Mouse (Mus musculus) hindbrain, embryonic 16.5 days (tissue): ENCODE measurements around the gene Lgi4. TPM values are rescaled to one million over a fixed set of nuclear protein-coding genes. Genes with fewer than 3 reads are reported as not detected.
A peak's percentile ranks its signal among the peaks of the same experiment; 100 is the strongest.

Source experiments
- ATAC-seq: fragments of 200-750 bp; cut with Nextera tagmentation; 2 replicates; pipeline ENCODE4 v1.8.0; 2017; ENCODE audit warnings: moderate TSS enrichment, moderate library complexity
- H3K27ac ChIP-seq: fragments of 300-500 bp; sonication (generic); 2 replicates; pipeline ENCODE4 v1.5.1; 2014; ENCODE audit warnings: low read depth, mild to moderate bottlenecking, control low read depth, low read length, moderate library complexity
- H3K27me3 ChIP-seq: fragments of 300-500 bp; sonication (generic); replicated peaks from 2 replicates; pipeline ENCODE4 v1.6.1; 2014; ENCODE audit warnings: low read length; ENCODE audit not compliant: control insufficient read depth, insufficient read depth
- H3K36me3 ChIP-seq: fragments of 300-500 bp; sonication (generic); 2 replicates; pipeline ENCODE4 v1.6.1; 2014; ENCODE audit warnings: mild to moderate bottlenecking, low read length, moderate library complexity, mixed read lengths; ENCODE audit not compliant: control insufficient read depth, insufficient read depth
- H3K4me1 ChIP-seq: fragments of 300-500 bp; sonication (generic); 2 replicates; pipeline ENCODE4 v1.6.1; 2014; ENCODE audit warnings: low read depth, low read length; ENCODE audit not compliant: control insufficient read depth, insufficient read depth
- H3K4me2 ChIP-seq: fragments of 300-500 bp; sonication (generic); 2 replicates; pipeline ENCODE4 v1.6.1; 2014; ENCODE audit warnings: mild to moderate bottlenecking, low read length, control low read depth, moderate library complexity
- H3K4me3 ChIP-seq: fragments of 300-500 bp; sonication (generic); 2 replicates; pipeline ENCODE4 v1.5.1; 2014; ENCODE audit warnings: mild to moderate bottlenecking, low read length, control low read depth, moderate library complexity
- H3K9ac ChIP-seq: fragments of 300-500 bp; sonication (generic); 2 replicates; pipeline ENCODE4 v1.6.1; 2014; ENCODE audit warnings: low read depth, mild to moderate bottlenecking, control low read depth, low read length, moderate library complexity
- H3K9me3 ChIP-seq: fragments of 300-500 bp; sonication (generic); 2 replicates; pipeline ENCODE4 v1.6.1; 2014; ENCODE audit warnings: mild to moderate bottlenecking, low read length, moderate library complexity; ENCODE audit not compliant: control insufficient read depth
- WGBS: fragments of 180-500 bp; shearing (Covaris S2); extraction: QIAGEN DNeasy Blood & Tissue Kit; methylation state at CpG from one replicate; pipeline ENCODE4 v1.1.7; 2014; 5-methylcytosine and 5-hydroxymethylcytosine counted together
- polyA plus RNA-seq: library from polyadenylated mRNA; unstranded; fragments of >200 nt; fragmentation: Nextera tagmentation; extraction: Ambion mirVana; gene quantifications from 2 replicates; pipeline ENCODE4 v1.2.1, GENCODE M21; 2015

The Lgi4 gene
- polyA plus RNA-seq, 1 experiment from 2014 or later, result 0.65 TPM

DNA sequence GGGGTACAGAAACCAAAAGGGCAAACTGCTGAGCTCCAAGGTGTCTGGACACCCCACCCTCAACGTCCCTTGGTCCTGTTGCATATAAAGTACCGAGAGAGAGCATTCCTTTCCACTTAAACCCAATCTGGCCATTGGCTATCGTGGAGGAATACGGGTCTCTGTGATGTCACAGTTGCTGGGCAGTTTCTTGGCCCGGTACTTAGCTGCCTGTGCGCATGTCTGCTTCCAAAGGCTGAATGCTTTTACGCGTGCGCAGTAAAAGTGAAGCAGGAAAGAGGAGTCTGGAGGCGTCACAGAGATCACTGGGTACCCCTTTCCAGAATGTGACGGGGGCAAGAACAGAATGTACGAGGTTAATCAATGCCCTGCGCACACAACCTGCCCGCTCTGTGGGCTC is 10.3 kb downstream of the Lgi4 start:
- Histone ChIP-seq H3K36me3 (no peaks in the 10 kb centered on the region), H3K9ac (no peak overlapping the region), H3K27ac (no peak overlapping the region), H3K4me2 (no peak overlapping the region), H3K9me3 (no peaks in the 10 kb centered on the region), H3K4me3 (no peak overlapping the region), H3K27me3 (no peaks in the 10 kb centered on the region), H3K4me1 (peaks cover 4% of the 10 kb centered on the region; the same call in 1 of the 2 replicates)
- 87% methylated on average over 14 of the region's 14 CpGs for WGBS
- ATAC-seq, result no peak

DNA sequence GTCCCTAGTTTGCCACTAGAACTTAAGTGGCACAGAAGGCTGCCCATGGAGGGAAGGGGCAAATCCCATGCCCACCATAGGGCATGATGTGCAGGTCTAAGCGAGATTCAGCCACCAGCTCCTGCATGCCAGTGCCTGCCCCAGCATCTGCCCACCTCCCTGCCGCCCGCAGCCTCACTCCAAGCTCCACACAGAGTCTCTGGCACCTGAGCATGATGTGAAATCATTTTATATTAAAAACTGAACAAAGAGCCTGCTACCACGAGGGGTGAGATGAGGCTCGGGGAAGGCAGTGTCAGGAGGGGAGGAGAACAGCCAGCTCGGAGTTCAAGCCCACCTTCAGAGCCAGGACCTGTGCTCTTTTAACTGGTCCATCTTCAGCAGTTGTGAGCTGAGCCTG is 11.2 kb downstream of the Lgi4 start:
- 82% methylated on average over 6 of the region's 6 CpGs for WGBS
- Histone ChIP-seq H3K27me3 (no peaks in the 10 kb centered on the region), H3K27ac (no peak overlapping the region), H3K36me3 (no peaks in the 10 kb centered on the region), H3K9me3 (no peaks in the 10 kb centered on the region), H3K4me3 (no peak overlapping the region), H3K9ac (no peak overlapping the region), H3K4me1 (peaks cover 4% of the 10 kb centered on the region; the same call in 1 of the 2 replicates), H3K4me2 (no peak overlapping the region)
- ATAC-seq, result no peak

DNA sequence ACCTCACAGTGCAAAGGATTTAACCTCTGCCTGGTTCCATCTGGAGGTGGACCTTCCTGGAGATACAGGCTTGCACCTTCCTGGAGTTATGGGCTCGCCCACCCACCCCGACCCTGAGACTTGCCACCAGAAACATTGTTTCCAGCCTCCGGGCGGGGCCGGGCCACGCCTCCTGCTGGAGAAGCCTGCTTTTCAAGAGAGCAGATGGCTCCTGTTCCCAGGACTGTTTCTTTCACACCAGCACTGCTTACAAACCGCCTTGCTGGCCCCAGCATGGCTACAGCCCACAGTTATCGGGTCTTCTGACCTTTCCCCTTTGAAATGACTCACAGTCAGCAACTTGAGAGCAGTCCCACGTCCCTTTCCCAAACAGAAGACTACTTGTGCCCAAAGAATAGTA is 13.2 kb downstream of the Lgi4 start:
- no peak overlapping the region for H3K4me3 ChIP-seq
- H3K27ac ChIP-seq, result no peak overlapping the region
- peaks cover 4% of the 10 kb centered on the region; the same call in 1 of the 2 replicates for H3K4me1 ChIP-seq
- no peaks in the 10 kb centered on the region for H3K9me3 ChIP-seq
- no peaks in the 10 kb centered on the region for H3K27me3 ChIP-seq
- H3K36me3 ChIP-seq, result no peaks in the 10 kb centered on the region
- ATAC-seq, result no peak
- 56% methylated on average over 9 of the region's 9 CpGs for WGBS
- H3K4me2 ChIP-seq, result no peak overlapping the region
- no peak overlapping the region for H3K9ac ChIP-seq

GRCm38 (mm10) chr7:31073546-31073945 is 14.4 kb downstream of the Lgi4 start:
- ATAC-seq, result no peak
- Histone ChIP-seq H3K27me3 (no peaks in the 10 kb centered on the region), H3K36me3 (no peaks in the 10 kb centered on the region), H3K9me3 (no peaks in the 10 kb centered on the region), H3K4me3 (no peak overlapping the region), H3K4me2 (no peak overlapping the region), H3K9ac (no peak overlapping the region), H3K4me1 (no peaks in the 10 kb centered on the region), H3K27ac (no peak overlapping the region)

GRCm38 (mm10) chr7:31074061-31074712 is 15.0 kb downstream of the Lgi4 start:
- no peaks in the 10 kb centered on the region for H3K36me3 ChIP-seq
- ATAC-seq, result no peak; the same call in 1 of the 2 replicates
- WGBS, result 68% methylated on average over 7 of the region's 7 CpGs
- no peaks in the 10 kb centered on the region for H3K9me3 ChIP-seq
- H3K4me1 ChIP-seq, result no peaks in the 10 kb centered on the region
- no peak overlapping the region for H3K4me3 ChIP-seq
- no peak overlapping the region for H3K9ac ChIP-seq
- no peaks in the 10 kb centered on the region for H3K27me3 ChIP-seq
- no peak overlapping the region for H3K4me2 ChIP-seq
- H3K27ac ChIP-seq, result no peak overlapping the region

DNA sequence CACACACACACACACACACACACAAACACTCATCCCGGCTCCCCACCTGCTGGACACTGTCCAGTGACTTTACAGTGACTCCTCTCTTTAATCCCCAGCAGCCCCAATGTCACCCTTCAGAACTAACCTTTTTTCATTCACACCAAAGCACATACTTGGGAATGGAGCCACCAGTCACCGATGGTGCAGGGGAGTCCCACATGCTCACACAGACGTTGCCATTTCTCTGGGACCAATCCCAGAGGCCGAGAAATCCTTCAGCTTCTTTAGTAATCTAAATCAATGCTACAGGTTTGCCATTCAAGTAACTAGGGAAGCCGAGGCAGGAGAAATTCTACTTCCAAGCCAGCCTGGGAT is 15.5 kb downstream of the Lgi4 start:
- no peaks in the 10 kb centered on the region for H3K36me3 ChIP-seq
- H3K4me1 ChIP-seq, result no peaks in the 10 kb centered on the region
- WGBS, result 72% methylated on average over 5 of the region's 5 CpGs
- no peak overlapping the region for H3K4me2 ChIP-seq
- no peak overlapping the region for H3K4me3 ChIP-seq
- no peak overlapping the region for H3K9ac ChIP-seq
- ATAC-seq, result no peak
- H3K27ac ChIP-seq, result no peak overlapping the region
- H3K27me3 ChIP-seq, result no peaks in the 10 kb centered on the region
- H3K9me3 ChIP-seq, result no peaks in the 10 kb centered on the region

DNA sequence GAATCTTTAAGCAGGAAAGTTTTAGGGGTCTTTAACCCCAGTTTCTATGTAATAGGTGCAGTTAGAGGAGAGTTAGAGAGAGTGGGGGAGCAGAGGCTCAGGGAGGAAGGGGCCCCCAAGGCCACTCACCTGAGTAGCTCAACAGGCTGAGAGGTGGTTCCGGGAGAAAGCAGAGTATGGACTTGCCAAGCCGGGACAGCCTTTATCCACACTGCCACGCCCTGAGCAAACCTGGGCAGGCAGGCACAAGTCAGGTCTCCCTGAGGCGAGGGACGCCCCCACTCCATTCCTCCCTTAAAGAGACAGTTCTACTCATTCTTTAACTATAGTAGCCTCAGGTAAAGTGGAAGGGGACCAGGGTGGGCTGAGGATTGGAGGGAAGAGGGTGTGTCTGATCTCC is 17.4 kb downstream of the Lgi4 start, which contains the start of gene Fxyd3:
TSS of gene Fxyd3 (minus strand) at position 213 of the 400 bp plus-strand sequence.
- ATAC-seq, result no peak
- Histone ChIP-seq H3K36me3 (no peaks in the 10 kb centered on the region), H3K27me3 (no peaks in the 10 kb centered on the region), H3K9me3 (no peaks in the 10 kb centered on the region), H3K4me1 (no peaks in the 10 kb centered on the region), H3K9ac (no peak within 1 kb of the TSS), H3K27ac (no peak within 1 kb of the TSS), H3K4me2 (no peak within 1 kb of the TSS), H3K4me3 (no peak within 1 kb of the TSS)
- WGBS, result 82% methylated on average over 5 of the region's 5 CpGs

DNA sequence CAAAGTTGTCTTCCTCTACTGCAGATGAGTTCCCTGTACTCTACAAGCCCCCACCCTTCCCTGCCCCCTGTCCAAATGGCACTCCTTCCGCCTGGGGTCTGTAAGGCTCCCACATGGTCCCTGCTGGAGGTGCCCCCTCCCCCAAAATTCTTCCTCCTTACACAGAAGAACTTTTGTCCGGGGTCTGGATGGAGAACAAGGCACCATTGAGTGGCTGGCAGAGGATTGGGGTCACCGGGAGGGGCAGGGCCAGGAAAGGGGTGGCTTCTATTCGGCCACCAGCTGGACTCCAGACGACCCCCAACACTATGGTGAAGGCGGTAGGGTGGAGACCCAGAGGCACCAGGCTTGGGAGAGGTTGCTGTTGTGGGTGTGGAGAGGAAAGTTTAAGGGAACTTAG is 18.3 kb downstream of the Lgi4 start:
- no peaks in the 10 kb centered on the region for H3K9me3 ChIP-seq
- no peaks in the 10 kb centered on the region for H3K36me3 ChIP-seq
- ATAC-seq, result peak; percentile 29; the same call in 1 of the 2 replicates
- no peak overlapping the region for H3K4me2 ChIP-seq
- H3K9ac ChIP-seq, result no peak overlapping the region
- no peak overlapping the region for H3K4me3 ChIP-seq
- H3K27me3 ChIP-seq, result no peaks in the 10 kb centered on the region
- no peak overlapping the region for H3K27ac ChIP-seq
- WGBS, result 43% methylated on average over 6 of the region's 6 CpGs
- H3K4me1 ChIP-seq, result no peaks in the 10 kb centered on the region

DNA sequence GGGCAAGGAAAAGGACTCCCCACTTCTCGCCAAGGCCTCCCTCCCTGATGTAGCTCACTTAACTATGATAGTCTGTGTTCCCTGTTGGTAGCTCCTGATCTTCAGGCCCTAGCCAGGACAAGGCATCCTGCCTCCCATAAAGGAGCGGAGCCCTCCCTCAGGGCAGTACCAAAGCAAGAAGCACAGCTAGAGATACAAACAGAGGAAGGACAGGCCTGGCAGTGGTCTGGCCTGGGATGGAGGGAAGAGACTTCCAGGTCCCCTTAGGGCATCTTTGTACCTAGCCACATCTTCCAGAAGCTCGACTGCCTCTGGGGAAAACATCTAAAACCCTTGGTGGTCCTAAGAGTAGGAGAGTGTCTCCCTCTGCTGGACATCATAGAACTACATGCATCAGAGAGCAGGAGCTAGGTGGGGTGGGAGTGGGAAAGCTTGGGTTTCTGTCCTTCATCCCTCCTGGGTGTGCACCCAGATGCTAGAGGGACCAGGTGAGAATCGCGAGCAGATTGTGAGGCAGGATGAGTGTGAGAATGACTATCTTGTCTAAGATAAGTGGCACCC is 18.8 kb downstream of the Lgi4 start:
- 45% methylated on average over 5 of the region's 5 CpGs for WGBS
- Histone ChIP-seq H3K27me3 (no peaks in the 10 kb centered on the region), H3K27ac (no peak overlapping the region), H3K9me3 (no peaks in the 10 kb centered on the region), H3K9ac (no peak overlapping the region), H3K36me3 (no peaks in the 10 kb centered on the region), H3K4me1 (no peaks in the 10 kb centered on the region; the same call in 1 of the 2 replicates), H3K4me2 (no peak overlapping the region), H3K4me3 (no peak overlapping the region)
- ATAC-seq, result peak; percentile 55
